Mouse (Mus musculus): ENCODE measurements around the gene Phf23.
A peak's percentile ranks its signal among the peaks of the same experiment; 100 is the strongest.

The Phf23 gene

DNA sequence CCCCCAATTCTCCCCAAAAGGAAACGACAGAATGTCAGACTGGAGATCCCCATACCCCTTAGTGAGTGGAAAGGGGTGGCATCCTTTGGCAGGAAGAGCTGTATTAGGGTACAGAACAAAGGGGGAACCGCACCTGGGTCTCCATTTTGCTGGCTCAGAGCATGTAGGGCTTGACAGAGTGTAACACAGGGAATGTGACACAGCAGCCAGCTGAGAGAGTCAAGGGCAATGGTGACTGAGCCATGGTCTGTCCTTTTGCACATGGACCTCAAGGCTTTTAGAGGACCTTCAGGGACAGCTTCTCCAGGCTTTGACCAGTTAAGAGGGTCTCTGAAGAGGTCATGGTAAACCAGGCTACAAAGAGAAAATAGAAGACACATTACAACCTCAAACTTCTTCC, 20.7 kb upstream of the Phf23 start:
- DNase-seq, result no peak

DNA sequence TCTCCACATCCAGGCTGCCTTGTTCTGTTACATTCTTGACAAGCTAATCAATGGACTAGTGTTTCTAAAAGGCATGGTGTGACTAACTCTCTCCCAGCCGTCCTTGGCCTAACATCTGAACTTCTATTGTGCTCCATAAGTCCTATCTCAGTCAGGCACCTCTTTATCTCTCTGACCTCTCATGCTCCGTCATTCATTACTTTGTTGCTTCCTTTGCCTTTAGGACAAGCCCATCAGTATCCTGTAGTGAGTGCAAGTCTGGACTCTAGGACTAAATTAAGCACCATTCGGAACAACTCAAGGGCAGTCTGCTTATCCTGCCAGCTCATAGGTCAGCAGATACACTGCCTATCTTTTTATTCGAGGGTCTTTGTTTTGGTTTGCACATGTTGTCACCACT, 19.3 kb upstream of the Phf23 start:
- no peak for DNase-seq

DNA sequence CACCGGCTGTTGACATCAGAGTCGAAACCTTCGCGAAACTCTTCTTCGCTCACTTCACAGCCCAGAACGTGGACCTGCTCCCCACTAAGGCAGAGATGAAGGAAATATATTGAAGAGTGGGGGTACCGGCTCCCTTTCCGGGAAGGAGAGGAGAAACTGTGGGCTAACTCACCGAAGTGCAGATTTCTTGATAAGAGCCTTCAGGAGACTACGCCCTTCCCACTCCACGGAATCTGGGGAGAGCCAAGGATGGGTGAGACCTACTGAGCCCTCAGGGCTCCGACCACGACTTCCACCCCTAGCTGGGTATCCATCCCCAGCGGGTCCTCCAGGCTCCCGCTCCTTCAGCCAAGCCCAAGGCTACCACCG, 15.8 kb upstream of the Phf23 start:
- no peak for DNase-seq

GRCm38 (mm10) chr11:69980196-69981140, 15.1 kb upstream of the Phf23 start:
- peak; percentile 97 for DNase-seq

DNA sequence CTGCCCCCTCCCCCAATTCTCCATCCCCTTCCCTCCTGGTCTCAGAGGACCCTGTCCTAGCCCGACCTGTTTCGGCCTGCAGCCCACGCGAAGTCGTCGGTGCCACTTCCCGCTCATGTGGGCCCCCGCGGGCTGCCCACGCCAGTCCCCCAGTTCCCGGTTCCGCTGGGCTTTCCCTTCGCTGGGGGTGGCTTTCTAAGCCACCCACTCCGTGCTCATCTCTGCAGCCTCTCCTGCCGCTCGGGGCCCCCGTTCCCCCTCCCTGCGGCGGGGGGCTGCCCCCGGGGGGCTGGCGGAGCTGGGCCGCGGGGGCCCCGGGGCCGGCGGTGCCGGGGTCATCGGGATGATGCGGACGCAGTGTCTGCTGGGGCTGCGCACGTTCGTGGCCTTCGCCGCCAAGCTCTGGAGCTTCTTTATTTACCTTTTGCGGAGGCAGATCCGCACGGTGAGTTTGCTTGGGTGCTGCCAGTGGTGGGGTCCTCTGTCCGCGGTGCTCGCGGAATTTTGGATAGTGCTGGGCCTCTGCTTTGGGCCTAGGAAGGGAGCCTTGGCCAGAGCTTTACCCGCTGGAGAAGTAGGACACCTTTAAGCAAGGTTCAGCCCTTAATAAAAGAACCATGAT, 14.3 kb upstream of the Phf23 start, which contains the start of gene Ctdnep1:
TSS of gene Ctdnep1 (plus strand) at position 16 of the 622 bp plus-strand sequence.
- peak in 1 of 2 experiments; percentile 24 for DNase-seq

GRCm38 (mm10) chr11:69982225-69982624, 13.4 kb upstream of the Phf23 start, which contains the start of gene Elp5:
Gene Elp5 (minus strand): TSS chr11:69982517.
- no peak for DNase-seq

- no peak for DNase-seq
These were observed 12.7 kb upstream of the Phf23 start for GRCm38 (mm10) chr11:69982877-69983276.

GRCm38 (mm10) chr11:69983377-69983776, 12.2 kb upstream of the Phf23 start:
- no peak for DNase-seq

DNA sequence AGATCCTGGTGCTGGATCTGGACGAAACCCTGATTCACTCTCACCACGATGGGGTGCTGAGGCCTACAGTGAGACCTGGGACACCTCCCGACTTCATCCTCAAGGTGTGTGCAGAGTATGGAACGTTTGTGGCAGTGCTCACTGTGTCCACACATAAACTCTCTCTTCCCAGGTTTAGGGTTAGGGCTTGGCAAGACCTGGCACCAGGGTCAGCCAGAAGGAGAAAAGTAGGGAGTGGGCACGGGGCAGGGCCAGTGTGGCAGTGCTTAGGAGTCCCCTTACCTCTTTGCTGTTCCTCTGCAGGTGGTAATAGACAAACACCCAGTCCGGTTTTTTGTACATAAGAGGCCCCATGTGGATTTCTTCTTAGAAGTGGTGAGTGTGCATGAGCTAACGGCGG, 11.1 kb upstream of the Phf23 start:
- no peak for DNase-seq

GRCm38 (mm10) chr11:69989949-69990348, 5.6 kb upstream of the Phf23 start:
- peak in 1 of 2 experiments; percentile 1 for DNase-seq

GRCm38 (mm10) chr11:69990850-69991691, 4.5 kb upstream of the Phf23 start, which contains the start of gene Gabarap:
Gene Gabarap (plus strand): TSS chr11:69991143.
- DNase-seq, result peak; percentile 98

DNA sequence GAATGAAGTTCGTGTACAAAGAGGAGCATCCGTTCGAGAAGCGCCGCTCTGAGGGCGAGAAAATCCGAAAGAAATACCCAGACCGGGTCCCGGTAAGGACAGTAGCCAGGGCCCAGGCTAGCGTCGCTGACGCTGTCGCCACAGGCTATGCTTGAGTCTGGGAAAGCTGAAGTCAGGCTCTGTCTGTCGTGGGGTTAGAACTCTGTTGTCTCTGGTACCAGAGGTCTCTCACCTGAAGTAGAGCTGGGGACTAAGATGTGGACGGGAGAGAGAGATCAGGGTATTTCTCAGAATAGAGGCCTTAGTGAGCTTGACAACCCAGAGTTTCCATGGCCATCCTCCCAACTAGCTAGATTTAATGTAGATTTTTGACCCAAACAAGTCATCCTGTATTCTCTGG, 3.9 kb upstream of the Phf23 start:
- no peak for DNase-seq

DNA sequence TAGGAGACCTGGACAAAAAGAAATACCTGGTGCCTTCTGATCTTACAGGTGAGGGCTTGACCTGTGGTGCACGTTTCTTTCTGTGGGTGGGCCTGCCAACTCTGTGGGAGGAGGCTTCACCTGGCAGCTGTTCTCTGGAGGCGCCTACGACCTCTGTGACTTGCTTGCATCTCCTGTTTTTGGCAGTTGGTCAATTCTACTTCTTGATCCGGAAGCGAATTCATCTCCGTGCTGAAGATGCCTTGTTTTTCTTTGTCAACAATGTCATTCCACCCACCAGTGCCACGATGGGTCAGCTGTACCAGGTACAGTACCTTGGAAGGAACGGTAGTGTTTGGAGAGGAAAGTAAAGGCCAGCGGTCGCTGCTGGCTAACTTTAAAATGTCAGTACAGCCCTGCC, 3.2 kb upstream of the Phf23 start:
- peak; percentile 52 to 56 for DNase-seq

DNA sequence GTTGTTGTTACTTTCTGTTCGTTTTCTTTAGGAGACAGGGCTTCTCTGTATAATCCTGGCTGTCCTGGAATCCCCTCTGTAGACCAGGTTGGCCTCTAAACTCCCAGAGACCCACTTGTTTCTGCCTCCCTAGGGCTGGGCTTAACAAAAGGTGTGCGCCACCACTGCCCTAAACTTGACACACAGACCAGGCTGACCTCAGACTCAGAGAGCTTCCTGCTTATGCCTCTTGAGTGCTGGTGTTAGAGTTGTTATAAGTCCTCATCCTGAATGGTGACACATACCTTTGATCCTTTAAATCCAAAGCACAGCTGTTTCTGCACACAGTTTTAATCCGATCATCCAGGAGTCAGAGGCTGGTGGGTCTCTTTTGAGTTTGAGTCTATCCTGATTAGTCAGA, 2.6 kb upstream of the Phf23 start:
- DNase-seq, result no peak

- no peak for DNase-seq
These were observed 1.0 kb upstream of the Phf23 start for GRCm38 (mm10) chr11:69994401-69995090.

DNA sequence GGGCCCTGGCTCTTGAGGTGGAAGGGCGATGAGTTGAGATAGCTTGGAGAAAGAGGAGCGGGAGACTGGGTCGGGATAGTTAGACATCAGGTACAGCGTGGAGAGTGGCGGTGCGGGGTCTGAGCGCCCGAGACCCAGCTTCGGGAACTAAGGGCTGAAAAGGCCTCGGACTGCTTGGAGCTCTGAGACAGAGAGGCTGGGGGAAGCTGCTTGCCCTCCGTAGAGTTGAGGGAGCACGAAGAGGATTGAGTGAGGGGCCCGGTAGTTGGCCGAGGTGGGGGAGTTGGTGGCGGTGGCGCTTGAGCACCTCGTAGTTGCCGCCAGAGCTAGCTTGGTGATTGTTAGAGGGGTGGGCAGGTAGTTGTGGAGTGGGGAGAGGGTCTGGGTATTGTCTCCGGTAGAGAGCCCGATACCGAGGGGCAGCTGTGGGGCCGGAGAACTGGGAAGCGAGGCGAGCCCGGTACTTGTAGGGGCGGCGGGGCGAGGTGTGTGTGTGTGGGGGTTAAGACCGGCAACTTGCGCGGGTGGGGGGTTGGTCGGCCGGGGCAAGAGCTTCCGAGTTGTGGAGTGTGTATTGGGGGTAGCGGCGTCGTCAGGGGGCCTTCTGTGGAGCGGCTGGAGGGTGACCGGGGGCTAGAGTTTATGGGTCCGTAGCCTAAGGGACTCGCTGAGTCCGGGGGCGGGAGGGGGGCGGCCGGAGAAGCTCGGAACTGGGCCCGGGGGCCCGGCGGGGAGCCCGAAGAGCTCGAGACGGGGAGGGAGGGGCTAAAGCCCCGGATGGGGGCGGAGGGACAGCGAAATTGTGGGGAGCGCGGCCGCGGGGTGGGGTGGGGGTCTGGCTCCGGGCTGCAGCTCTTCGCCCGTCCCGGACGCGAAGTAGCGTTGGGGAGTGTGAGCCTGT, 834 bp downstream of the Phf23 start:
- peak; percentile 42 to 77 for DNase-seq

DNA sequence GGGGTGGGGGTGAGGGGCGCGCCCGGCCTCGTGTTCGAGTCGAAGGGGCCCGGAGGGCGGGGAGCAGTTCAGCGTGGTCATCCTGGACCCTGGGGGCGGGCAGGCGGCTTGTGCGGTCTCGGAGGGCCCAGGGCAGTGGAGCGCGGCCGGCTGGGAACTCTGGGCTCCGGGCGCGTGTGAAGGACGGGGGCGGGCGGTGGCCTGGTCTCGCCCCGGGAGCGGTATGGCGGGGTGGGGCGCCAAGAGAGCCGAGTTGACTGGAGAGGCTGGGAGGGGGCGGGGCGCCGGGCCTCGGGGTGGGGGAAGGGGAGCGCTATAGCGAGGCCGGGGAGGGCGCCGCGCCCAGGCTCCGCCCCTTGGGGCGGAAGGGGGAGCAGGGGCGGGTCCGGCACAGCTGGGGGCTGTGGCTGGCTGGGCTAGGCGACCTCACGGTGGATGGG, 1.5 kb downstream of the Phf23 start:
- peak; percentile 94 to 97 for DNase-seq

DNA sequence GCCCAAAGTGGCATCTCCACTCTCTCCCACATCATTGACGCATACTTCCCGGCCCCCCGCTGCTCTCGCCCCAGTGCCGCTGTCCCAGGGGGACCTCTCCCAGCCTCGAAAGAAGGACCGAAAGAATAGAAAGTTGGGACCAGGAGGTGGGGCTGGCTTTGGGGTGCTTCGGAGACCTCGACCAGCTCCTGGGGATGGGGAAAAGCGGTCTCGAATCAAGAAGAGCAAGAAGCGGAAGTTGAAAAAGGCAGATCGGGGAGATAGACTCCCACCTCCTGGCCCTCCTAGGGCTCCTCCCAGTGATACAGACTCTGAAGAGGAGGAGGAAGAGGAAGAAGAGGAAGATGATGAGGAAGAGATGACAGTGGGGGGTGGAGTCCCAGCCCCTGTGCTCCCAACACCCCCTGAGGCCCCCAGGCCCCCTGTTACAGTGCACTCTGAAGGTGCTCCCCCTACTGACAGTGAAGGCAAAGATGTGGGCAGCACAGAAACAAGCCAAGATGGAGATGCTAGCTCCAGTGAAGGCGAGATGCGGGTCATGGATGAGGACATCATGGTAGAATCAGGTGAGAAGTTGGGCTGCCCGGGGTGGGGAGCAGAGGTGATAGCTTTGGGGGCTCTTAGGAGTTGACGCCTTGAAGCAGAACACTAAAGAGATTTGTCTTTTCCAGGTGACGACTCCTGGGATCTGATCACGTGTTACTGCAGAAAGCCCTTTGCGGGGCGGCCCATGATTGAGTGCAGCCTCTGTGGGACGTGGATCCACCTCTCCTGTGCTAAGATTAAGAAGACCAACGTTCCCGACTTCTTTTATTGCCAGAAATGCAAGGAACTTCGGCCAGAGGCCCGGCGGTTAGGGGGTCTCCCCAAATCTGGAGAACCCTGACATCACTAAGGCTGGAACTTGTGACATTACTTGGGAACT, 3.3 kb downstream of the Phf23 start:
- DNase-seq, result no peak

DNA sequence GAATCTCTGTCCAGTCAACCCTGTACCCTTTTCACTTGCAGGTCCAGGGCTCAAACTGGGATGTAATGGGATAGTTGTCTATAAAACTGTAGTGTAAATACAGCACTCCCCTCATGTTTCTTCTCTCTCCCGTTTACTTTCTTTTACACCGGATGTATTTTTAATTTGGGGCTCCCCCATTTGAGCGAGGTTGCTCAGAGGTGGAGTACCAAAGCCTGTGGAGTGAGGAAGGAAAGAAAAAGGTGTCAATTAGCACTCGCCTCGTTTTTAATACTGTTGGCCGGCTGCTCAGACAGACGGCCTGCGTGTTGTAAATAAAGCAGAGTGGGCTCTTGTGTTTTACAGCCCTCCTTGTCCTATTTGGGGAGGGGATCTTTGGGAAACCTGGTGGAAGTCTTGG, 4.1 kb downstream of the Phf23 start:
- DNase-seq, result no peak

GRCm38 (mm10) chr11:70000396-70000898, 4.9 kb downstream of the Phf23 start, which contains the start of gene Dvl2:
Gene Dvl2 (plus strand): TSS chr11:70000595.
- DNase-seq, result peak; percentile 94 to 97
